Mouse (Mus musculus) midbrain, embryonic 10.5 days (tissue): Measurements from ENCODE around the gene Tut4. TPM values are rescaled to one million over a fixed set of nuclear protein-coding genes. Genes with fewer than 3 reads are reported as not detected.

Source experiments
- DNase-seq: peaks from one replicate; pipeline ENCODE4 v3.0.0-alpha.2; 2017; ENCODE audit warnings: low spot score
- H3K27ac ChIP-seq: fragments of 300-500 bp; sonication (generic); replicated peaks from 2 replicates; pipeline ENCODE4 v1.5.1; 2016; ENCODE audit warnings: mild to moderate bottlenecking
- H3K27me3 ChIP-seq: fragments of 300-500 bp; sonication (generic); 2 replicates; pipeline ENCODE4 v1.6.1; 2016; ENCODE audit warnings: low read depth, mild to moderate bottlenecking; ENCODE audit not compliant: poor library complexity, severe bottlenecking
- H3K36me3 ChIP-seq: fragments of 300-500 bp; sonication (generic); 2 replicates; pipeline ENCODE4 v1.6.1; 2016; ENCODE audit warnings: mild to moderate bottlenecking, moderate library complexity
- H3K4me1 ChIP-seq: fragments of 300-500 bp; sonication (generic); 2 replicates; pipeline ENCODE4 v1.6.1; 2016
- H3K4me3 ChIP-seq: fragments of 300-500 bp; sonication (generic); 2 replicates; pipeline ENCODE4 v1.5.1; 2016; ENCODE audit warnings: mild to moderate bottlenecking, moderate library complexity
- H3K9me3 ChIP-seq: fragments of 300-500 bp; sonication (generic); replicated peaks from 2 replicates; pipeline ENCODE4 v1.6.1; 2016; ENCODE audit warnings: mild to moderate bottlenecking
- WGBS: fragments of 180-500 bp; shearing (Covaris S2); methylation state at CpG from one replicate; pipeline ENCODE4 v1.1.7; 2016; 5-methylcytosine and 5-hydroxymethylcytosine counted together
- polyA plus RNA-seq: library from polyadenylated mRNA; unstranded; fragments of >200 nt; fragmentation: Nextera tagmentation; extraction: Ambion mirVana; gene quantifications from 2 replicates; pipeline ENCODE4 v1.2.1, GENCODE M21; 2016

Gene Tut4
- polyA plus RNA-seq, 1 experiment from 2014 or later: 80.9 TPM

DNA sequence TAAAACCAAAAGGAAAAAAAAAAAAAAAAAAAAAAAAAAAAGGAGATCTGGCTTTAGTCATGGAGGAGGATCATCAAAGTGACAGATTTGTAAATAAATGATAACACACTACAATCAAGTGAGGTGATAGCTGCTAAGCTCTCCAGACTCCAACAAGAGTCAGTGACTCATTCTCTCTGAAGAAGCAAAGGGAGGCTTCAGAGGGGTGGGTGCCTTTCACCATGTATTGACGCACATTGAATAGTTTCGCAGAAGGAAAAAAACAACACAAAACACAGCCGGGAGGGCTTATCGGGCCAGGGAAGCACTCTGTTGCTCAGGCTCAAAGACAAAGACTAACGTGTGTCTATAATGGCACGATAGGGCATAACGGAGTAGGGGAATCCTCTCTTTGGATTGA, 11.1 kb upstream of the Tut4 start:
- Histone ChIP-seq H3K36me3 (no peaks in the 10 kb centered on the region), H3K27me3 (no peaks in the 10 kb centered on the region), H3K9me3 (no peaks in the 10 kb centered on the region), H3K27ac (no peak overlapping the region), H3K4me3 (no peak overlapping the region), H3K4me1 (no peaks in the 10 kb centered on the region)
- 85% methylated on average over 7 of the region's 7 CpGs for WGBS
- DNase-seq: no peak

DNA sequence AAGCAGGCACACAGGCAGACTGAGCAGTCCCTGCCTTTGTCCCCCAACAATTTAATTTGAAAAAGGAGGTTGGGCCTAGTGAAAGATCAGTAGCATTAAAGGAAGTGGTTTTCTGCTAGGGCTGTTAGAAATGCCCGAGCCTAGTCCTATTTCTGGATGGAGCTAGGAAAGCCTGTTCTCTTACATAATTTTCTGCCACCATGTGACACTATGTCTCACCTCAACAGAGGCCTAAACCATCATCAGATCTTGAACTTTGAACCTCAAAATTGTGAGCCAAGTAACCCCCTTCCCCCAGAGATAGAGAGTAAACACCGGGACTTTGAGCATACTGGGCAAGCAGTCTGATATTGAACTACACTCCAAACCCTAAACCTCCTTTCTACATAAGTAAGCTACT, 3.2 kb upstream of the Tut4 start:
- no peaks in the 10 kb centered on the region for H3K9me3 ChIP-seq
- H3K27ac ChIP-seq: no peak overlapping the region
- no peaks in the 10 kb centered on the region for H3K36me3 ChIP-seq
- WGBS: 78% methylated on average over 2 of the region's 2 CpGs
- H3K27me3 ChIP-seq: no peaks in the 10 kb centered on the region
- H3K4me3 ChIP-seq: no peak overlapping the region
- no peak for DNase-seq
- peaks cover 25% of the 10 kb centered on the region for H3K4me1 ChIP-seq

DNA sequence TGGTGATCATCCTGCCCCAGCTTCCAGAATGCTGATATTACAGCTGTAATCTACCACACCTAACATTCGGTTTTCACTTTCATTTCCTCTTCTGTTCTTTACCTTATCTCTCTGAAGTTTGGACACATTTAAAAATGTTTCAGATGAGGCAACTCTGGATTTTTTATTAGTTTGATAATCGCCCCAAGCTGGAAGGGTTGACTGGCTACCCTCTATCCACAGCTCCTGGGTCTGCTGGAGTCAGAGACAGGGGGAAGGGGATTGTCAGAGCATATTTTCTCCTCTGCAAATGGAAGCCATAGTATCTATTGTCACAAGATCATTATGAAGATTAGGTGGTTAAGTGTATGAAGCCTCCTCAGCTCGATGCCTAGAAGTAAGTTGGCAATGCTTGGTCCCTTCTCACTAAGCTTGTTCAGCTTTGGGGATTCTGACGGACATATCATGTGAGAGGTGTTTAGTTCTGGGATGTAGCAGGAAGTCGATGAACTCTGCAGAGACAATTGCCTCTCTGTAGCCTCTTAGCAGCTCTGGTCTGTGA, 955 bp upstream of the Tut4 start:
- Histone ChIP-seq H3K36me3 (peaks cover 15% of the 10 kb centered on the region), H3K4me1 (peaks cover 30% of the 10 kb centered on the region), H3K4me3 (peak overlapping the region; percentile 99), H3K27ac (peak overlapping the region; percentile 99), H3K27me3 (no peaks in the 10 kb centered on the region), H3K9me3 (no peaks in the 10 kb centered on the region; the same call in 1 of the 2 replicates)
- WGBS: 39% methylated on average over 5 of the region's 5 CpGs
- peak; percentile 21 for DNase-seq

DNA sequence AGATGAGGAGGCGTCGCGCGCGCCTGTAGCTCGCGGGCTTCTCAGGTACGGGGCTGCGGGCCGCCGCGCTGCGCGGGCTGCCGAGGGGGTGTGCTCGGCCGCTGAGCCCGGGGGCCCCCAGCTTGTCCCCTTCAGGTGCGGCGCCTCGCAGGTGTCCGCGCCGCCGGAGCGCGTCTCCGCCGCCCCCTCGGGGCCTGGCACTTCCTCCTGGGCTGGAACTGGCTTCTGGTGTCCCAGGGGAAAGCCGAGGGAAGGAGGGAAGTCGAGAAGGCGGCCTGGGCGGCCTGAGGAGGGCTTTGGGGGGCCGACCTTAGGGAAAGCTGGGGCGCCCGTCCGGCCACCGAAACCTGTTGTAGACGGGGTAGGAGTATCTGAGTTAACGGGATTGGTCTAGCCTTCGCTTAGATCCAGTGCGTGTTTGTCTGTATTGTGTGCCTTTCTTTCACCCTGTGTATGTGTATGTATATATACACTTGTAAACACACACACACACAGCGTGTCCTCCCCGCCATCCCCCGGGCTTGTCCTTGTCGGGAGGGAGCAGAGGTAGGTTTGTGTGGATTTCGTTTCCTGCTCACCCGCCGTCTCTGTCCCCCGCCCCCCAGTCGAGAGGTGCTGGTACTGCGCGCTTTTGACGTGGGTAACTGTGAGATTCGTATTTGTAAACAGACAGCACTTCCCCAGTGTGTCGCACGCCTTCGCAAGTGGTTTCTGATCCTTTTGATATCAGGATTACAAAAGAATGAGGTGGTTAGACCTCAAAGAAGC, 1.1 kb downstream of the Tut4 start:
- no peaks in the 10 kb centered on the region; the same call in 1 of the 2 replicates for H3K9me3 ChIP-seq
- H3K4me1 ChIP-seq: peaks cover 30% of the 10 kb centered on the region
- under 1% methylated on average over 59 of the region's 59 CpGs for WGBS
- H3K4me3 ChIP-seq: peak overlapping the region; percentile 99
- H3K27me3 ChIP-seq: no peaks in the 10 kb centered on the region
- H3K36me3 ChIP-seq: peaks cover 23% of the 10 kb centered on the region
- peak; percentile 66 for DNase-seq
- H3K27ac ChIP-seq: peak overlapping the region; percentile 99

DNA sequence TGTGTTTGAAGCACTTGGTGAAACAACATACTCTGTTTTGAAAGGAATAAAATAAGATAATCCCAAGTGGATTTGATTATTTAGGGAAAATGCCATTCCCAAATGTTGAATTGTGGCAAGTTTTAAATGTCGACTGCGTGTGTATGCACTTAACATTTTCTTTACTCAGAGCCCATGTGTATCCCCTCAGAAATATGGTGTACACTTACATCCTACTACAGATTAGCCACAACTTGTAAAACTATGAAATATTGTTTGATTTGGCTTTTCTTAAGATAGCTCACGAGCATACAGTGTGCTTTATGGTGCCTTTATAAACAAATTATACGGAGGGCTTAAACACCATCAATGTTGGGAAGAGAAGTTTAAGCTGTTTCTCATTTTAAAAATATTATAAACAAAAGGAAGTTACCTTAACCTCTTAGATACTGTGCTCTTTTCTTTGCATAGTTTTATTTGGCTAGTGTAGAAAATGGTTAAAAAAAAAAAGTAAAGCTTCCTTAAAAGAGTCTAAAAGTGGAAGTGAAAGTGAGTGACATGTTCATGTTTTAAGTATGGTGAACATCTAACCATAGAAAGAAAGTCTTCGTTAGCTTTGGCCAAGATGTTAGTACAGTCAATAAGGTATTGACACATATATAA, 2.2 kb downstream of the Tut4 start:
- peaks cover 30% of the 10 kb centered on the region for H3K4me1 ChIP-seq
- WGBS: 81% methylated on average over 5 of the region's 5 CpGs
- H3K36me3 ChIP-seq: peaks cover 33% of the 10 kb centered on the region
- no peaks in the 10 kb centered on the region; the same call in 1 of the 2 replicates for H3K9me3 ChIP-seq
- no peaks in the 10 kb centered on the region for H3K27me3 ChIP-seq
- peak overlapping the region; percentile 99; the same call in 1 of the 2 replicates for H3K27ac ChIP-seq
- peak overlapping the region; percentile 99 for H3K4me3 ChIP-seq
- DNase-seq: no peak

DNA sequence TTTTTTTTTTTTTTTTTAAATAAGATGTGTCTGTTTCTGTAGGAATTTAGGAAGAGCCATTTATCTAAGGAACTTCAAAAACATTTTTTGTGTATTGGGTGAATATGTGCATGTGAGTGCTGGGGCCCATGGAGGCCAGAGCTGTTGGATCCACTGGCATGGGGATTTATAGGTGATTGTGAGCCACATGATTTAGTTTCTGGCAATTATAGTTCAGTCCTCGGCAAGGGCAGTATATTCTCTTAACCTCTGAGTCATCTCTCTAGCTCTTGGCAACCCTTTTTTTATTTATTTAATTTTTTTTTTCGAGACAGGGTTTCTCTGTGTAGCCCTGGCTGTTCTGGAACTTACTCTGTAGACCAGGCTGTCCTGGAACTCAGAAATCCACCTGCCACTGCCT, 14.4 kb downstream of the Tut4 start:
- no peaks in the 10 kb centered on the region for H3K4me1 ChIP-seq
- H3K27me3 ChIP-seq: no peaks in the 10 kb centered on the region
- 95% methylated on average over 2 of the region's 2 CpGs for WGBS
- peaks cover 70% of the 10 kb centered on the region for H3K36me3 ChIP-seq
- H3K9me3 ChIP-seq: no peaks in the 10 kb centered on the region; the same call in 1 of the 2 replicates
- DNase-seq: no peak
- no peak overlapping the region for H3K4me3 ChIP-seq
- H3K27ac ChIP-seq: no peak overlapping the region

DNA sequence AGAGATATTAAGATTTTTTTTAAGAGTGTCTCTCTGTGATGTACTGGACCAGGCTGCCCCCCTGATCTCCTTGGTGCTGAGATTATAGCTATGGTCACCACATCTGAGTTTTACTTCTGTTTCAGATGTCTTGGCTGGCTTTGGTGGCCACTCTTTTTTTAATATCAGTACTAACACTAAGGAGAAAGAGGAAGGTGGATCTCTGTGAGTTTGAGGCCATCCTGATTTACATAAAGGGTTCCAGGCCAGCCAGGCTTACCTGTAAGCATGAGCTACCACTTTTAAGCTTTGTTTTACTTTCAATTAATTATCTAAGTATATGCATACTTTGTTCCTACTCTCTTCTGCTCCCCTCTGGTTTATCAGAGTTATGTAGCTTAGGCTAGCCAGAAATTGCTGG, 23.6 kb downstream of the Tut4 start:
- peaks cover 87% of the 10 kb centered on the region for H3K36me3 ChIP-seq
- DNase-seq: no peak
- H3K9me3 ChIP-seq: peaks cover 10% of the 10 kb centered on the region; the same call in 1 of the 2 replicates
- H3K4me3 ChIP-seq: no peak overlapping the region
- H3K4me1 ChIP-seq: no peaks in the 10 kb centered on the region
- H3K27me3 ChIP-seq: no peaks in the 10 kb centered on the region
- H3K27ac ChIP-seq: no peak overlapping the region

DNA sequence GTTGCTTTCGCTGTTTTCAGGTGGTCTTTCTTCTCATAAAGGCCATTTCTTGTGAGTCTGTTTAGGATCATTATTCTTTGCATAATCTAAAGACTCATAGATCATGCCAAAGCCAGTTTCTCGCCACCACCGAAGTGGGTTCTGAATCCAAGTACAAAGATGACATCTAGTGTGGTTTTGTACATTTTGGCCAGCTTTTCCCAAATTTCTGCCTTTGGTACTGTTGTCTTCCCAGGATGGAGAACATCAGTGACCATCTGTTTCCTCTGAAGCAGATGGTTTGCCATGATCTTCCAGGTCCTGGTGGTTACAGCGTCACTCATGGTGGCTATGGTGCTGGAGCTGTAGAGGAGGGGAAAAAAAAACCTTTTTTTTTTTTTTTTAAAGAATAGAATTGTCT, 25.0 kb downstream of the Tut4 start:
- WGBS: 95% methylated on average over 4 of the region's 4 CpGs
- no peak for DNase-seq

DNA sequence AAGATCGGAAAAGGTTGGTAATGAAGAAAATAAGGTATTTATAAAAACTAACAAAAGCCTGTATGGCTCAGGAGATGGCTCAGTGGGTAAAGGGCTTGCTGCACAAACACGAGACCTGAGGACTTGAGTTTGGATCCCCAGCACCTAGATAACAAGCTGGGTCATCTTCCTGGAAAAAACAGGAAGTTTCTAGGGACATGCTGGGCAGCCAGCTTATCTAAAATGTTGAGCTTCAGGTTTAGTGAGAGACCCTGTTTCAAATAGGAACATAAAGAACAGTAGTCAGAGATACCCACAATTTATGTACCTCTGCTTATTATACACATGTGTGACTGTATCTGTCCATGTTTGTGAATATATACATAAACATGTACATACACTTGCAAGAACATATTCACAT, 43.8 kb downstream of the Tut4 start:
- DNase-seq: no peak
- H3K27me3 ChIP-seq: no peaks in the 10 kb centered on the region
- 85% methylated on average over 2 of the region's 2 CpGs for WGBS
- H3K4me3 ChIP-seq: no peak overlapping the region
- H3K9me3 ChIP-seq: no peaks in the 10 kb centered on the region
- H3K27ac ChIP-seq: no peak overlapping the region
- no peaks in the 10 kb centered on the region for H3K4me1 ChIP-seq
- peaks cover 93% of the 10 kb centered on the region for H3K36me3 ChIP-seq

More for the DNA sequence above, 25.0 kb downstream of the Tut4 start:
- H3K36me3 ChIP-seq: peaks cover 90% of the 10 kb centered on the region
- no peaks in the 10 kb centered on the region for H3K4me1 ChIP-seq
- H3K9me3 ChIP-seq: peaks cover 10% of the 10 kb centered on the region; the same call in 1 of the 2 replicates
- no peaks in the 10 kb centered on the region for H3K27me3 ChIP-seq
- H3K27ac ChIP-seq: no peak overlapping the region
- no peak overlapping the region for H3K4me3 ChIP-seq

DNA sequence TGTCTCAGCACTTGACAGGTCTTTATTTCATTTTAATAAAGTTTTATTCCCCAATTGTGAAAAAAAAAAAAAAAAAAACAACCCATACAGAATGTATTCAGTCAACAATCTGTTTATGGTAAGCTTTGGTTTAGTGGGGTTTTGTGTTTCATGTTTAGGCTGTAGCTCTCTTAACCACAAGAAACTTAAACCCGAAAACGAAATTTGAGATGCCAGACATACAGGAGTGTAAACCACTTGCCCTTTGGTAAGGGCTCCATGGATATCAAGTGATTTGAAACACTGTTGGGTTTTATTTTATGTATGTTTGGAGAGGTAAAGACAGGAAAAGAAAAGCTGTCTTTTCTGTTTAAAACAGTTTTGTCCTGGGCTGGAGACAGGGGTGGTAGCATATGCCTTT, 80.5 kb downstream of the Tut4 start:
- 88% methylated on average over 2 of the region's 2 CpGs for WGBS
- H3K4me3 ChIP-seq: no peak overlapping the region
- H3K9me3 ChIP-seq: no peaks in the 10 kb centered on the region
- no peak overlapping the region for H3K27ac ChIP-seq
- H3K4me1 ChIP-seq: no peaks in the 10 kb centered on the region
- no peak for DNase-seq
- H3K36me3 ChIP-seq: peaks cover 64% of the 10 kb centered on the region
- H3K27me3 ChIP-seq: no peaks in the 10 kb centered on the region

DNA sequence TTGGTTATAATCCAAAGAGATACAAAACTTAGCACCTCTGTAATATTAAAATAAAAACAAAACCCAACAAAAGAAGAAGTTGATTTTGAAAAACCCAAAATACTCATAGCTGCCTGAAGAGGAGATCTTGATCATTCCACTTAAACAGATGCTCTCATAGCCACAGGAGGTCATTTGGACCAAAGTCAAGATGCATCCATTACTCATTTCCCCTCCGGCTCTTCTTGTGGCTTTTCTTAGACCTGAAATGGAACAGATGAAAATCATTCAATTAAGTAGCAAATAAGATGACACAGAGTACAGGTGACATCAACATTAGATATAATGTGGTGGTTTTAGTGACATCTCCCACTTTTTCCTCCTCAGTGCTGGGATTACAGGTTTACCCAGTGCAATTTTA, 105.8 kb downstream of the Tut4 start:
- whole genome bisulfite sequencing: 92% methylated on average over 1 of the region's 1 CpGs
- H3K36me3 ChIP-seq: peaks cover 100% of the 10 kb centered on the region

DNA sequence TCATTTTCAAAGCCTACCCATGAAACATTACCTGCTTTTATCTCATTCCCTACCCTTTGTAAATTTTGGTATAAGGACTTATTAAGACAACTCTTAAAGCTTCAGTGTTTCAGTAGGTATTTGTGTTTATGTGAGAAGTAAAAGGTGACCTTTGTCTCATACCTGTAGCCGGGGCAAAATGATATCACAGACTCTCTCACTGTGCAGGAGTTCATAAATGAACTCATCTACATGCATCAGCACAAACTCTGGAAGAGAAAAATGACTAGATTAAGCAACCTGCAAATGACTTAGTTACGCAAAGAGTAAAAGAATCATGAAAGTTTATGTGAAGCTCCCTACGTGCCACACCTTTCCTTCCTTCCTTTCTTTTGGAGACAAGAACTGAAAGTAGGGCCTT, 113.4 kb downstream of the Tut4 start:
- Histone ChIP-seq H3K9me3 (no peaks in the 10 kb centered on the region), H3K4me3 (no peak overlapping the region), H3K4me1 (peaks cover 6% of the 10 kb centered on the region), H3K27me3 (no peaks in the 10 kb centered on the region), H3K27ac (no peak overlapping the region), H3K36me3 (peaks cover 88% of the 10 kb centered on the region)
- DNase-seq: no peak
- 98% methylated on average over 3 of the region's 3 CpGs for WGBS

More for the DNA sequence above, 105.8 kb downstream of the Tut4 start:
- Histone ChIP-seq H3K9me3 (no peaks in the 10 kb centered on the region), H3K27ac (no peak overlapping the region), H3K4me1 (no peaks in the 10 kb centered on the region), H3K4me3 (no peak overlapping the region), H3K27me3 (no peaks in the 10 kb centered on the region)
- DNase-seq: no peak
